Mouse (Mus musculus) liver, embryonic 15.5 days (tissue): ENCODE results near the gene Plagl2. TPM values are rescaled to one million over a fixed set of nuclear protein-coding genes. Genes with fewer than 3 reads are reported as not detected.
"Not testable (repeated sequence)": the region's sequence is repeated elsewhere in the genome, so short reads cannot be mapped to it uniquely, and the experiment has no call there.

Experiments
- ATAC-seq: fragments of 200-750 bp; cut with Nextera tagmentation; 2 replicates; pipeline ENCODE4 v1.8.0; 2017; ENCODE audit warnings: moderate number of reproducible peaks, mild to moderate bottlenecking, moderate library complexity; ENCODE audit not compliant: insufficient read depth
- H3K27ac ChIP-seq: fragments of 300-500 bp; sonication (generic); replicated peaks from 2 replicates; pipeline ENCODE4 v1.5.1; 2015; ENCODE audit warnings: mild to moderate bottlenecking, inconsistent platforms
- H3K27me3 ChIP-seq: fragments of 300-500 bp; sonication (generic); 2 replicates; pipeline ENCODE4 v1.6.1; 2015; ENCODE audit warnings: mild to moderate bottlenecking, inconsistent platforms
- H3K36me3 ChIP-seq: fragments of 300-500 bp; sonication (generic); replicated peaks from 2 replicates; pipeline ENCODE4 v1.6.1; 2015; ENCODE audit warnings: moderate library complexity, mild to moderate bottlenecking, inconsistent platforms
- H3K4me1 ChIP-seq: fragments of 300-500 bp; sonication (generic); replicated peaks from 2 replicates; pipeline ENCODE4 v1.6.1; 2015; ENCODE audit warnings: inconsistent platforms
- H3K4me2 ChIP-seq: fragments of 300-500 bp; sonication (generic); 2 replicates; pipeline ENCODE4 v1.6.1; 2015; ENCODE audit warnings: moderate library complexity, mild to moderate bottlenecking, inconsistent platforms
- H3K4me3 ChIP-seq: fragments of 300-500 bp; sonication (generic); replicated peaks from 2 replicates; pipeline ENCODE4 v1.5.1; 2015; ENCODE audit warnings: mild to moderate bottlenecking, inconsistent platforms
- H3K9ac ChIP-seq: fragments of 300-500 bp; sonication (generic); 2 replicates; pipeline ENCODE4 v1.6.1; 2015; ENCODE audit warnings: moderate library complexity, mild to moderate bottlenecking, inconsistent platforms
- H3K9me3 ChIP-seq: fragments of 300-500 bp; sonication (generic); replicated peaks from 2 replicates; pipeline ENCODE4 v1.6.1; 2016; ENCODE audit warnings: inconsistent platforms
- WGBS: fragments of 180-500 bp; shearing (Covaris S2); methylation state at CpG from one replicate; pipeline ENCODE4 v1.1.7; 2015; ENCODE audit warnings: mixed read lengths; ENCODE audit not compliant: insufficient replicate concordance; 5-methylcytosine and 5-hydroxymethylcytosine counted together
- polyA plus RNA-seq: library from polyadenylated mRNA; unstranded; fragments of >200 nt; fragmentation: Nextera tagmentation; extraction: Ambion mirVana; gene quantifications from 2 replicates; pipeline ENCODE4 v1.2.1, GENCODE M21; 2015

The Plagl2 gene
- 17.1 TPM in 2 replicates for polyA plus RNA-seq

DNA sequence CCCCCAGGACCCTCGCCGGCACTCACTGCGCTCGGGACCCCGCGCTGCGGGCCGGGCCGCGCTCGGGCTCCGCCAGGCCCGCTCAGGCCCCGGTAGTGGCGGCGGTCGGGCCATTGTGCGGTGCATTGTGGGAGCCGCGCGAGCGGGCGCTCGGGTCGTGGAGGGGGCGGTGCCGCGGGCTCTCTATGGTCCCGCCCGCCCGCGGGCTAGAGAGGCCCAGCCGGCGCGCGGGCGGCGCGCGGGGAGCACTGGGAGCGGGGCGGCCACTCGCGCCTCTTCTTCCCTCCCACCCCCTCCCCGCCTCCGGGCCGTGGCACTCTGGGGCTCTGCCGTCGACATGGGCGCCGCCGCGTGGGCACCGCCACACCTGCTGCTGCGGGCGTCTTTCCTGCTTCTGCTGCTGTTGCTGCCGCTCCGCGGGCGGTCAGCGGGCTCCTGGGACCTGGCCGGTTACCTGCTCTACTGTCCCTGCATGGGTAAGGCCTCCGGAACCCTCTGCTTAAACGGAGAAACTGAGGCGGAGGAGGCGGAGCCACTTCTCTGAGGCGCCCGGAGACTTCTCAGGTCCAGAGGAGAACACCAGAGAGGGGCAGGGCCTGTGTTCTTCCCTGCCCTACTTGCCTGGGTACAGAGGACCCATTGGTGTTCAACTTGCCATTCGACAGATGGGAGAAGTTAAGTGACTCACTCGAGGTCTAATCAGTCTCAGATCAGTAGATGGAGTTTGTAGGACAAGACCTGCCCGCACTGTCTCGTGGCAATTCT is at the start of gene Plagl2, which contains the start of gene Pofut1:
Gene Plagl2 (minus strand): TSS at position 177 of the 765 bp plus-strand sequence.
Gene Pofut1 (plus strand): TSS at position 284 of the 765 bp plus-strand sequence.
- Histone ChIP-seq H3K27ac (peak within 1 kb of the TSS; percentile 98), H3K27me3 (no peaks in the 10 kb centered on the region), H3K9ac (peak within 1 kb of the TSS; percentile 98), H3K4me3 (peak within 1 kb of the TSS; percentile 91), H3K36me3 (peaks cover 44% of the 10 kb centered on the region), H3K4me2 (peak within 1 kb of the TSS; percentile 79), H3K9me3 (no peaks in the 10 kb centered on the region), H3K4me1 (peaks cover 58% of the 10 kb centered on the region)
- under 1% methylated on average over 68 of the region's 72 CpGs for WGBS
- peak; percentile 94 for ATAC-seq

DNA sequence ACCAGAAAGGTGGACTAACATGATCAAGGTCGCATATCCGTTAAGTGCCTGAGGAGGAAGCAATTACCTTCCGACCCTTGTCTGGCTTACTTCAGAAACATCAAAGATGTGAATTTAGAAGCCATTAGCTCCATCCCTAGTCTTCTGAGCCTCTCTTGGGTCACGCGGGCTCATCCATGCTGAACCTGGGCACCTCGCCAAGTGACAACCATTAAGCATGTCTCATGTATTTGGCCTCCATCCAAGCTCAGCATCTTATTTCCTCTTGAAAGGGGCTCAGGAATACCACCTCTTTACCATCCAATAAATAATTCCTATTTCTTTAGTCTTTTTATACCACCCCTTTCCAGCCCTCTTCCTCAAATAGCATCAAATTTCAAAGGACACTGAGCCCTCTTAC is 46.6 kb upstream of the Plagl2 start:
- Histone ChIP-seq H3K9me3 (no peaks in the 10 kb centered on the region), H3K9ac (no peak overlapping the region), H3K4me1 (peaks cover 26% of the 10 kb centered on the region), H3K4me2 (no peak overlapping the region), H3K27ac (no peak overlapping the region), H3K36me3 (no peaks in the 10 kb centered on the region), H3K27me3 (no peaks in the 10 kb centered on the region), H3K4me3 (no peak overlapping the region)
- WGBS, result 70% methylated on average over 6 of the region's 6 CpGs
- ATAC-seq, result no peak

DNA sequence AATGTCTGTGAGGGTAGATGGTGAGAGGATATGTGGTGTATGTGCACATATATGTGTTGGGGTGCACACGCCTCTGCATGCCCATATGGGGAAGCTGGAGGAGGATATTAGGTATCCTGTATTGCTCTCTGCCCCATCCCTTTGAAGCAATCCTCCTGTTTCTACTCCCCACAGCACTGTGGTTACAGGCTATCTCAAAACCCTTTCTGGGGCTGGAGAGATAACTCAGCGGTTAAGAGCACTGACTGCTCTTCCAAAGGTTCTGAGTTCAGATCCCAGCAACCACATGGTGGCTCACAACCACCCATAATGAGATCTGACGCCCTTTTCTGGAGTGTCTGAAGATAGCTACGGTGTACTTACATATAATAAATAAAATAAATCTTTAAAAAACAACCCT is 45.3 kb upstream of the Plagl2 start:
- no peaks in the 10 kb centered on the region for H3K27me3 ChIP-seq
- H3K4me1 ChIP-seq, result peaks cover 13% of the 10 kb centered on the region
- ATAC-seq, result no peak
- no peaks in the 10 kb centered on the region for H3K36me3 ChIP-seq
- H3K27ac ChIP-seq, result no peak overlapping the region
- no peak overlapping the region for H3K4me3 ChIP-seq
- H3K9me3 ChIP-seq, result no peaks in the 10 kb centered on the region
- no peak overlapping the region; the same call in 1 of the 2 replicates for H3K9ac ChIP-seq
- WGBS, result 33% methylated on average over 4 of the region's 4 CpGs
- no peak overlapping the region for H3K4me2 ChIP-seq

DNA sequence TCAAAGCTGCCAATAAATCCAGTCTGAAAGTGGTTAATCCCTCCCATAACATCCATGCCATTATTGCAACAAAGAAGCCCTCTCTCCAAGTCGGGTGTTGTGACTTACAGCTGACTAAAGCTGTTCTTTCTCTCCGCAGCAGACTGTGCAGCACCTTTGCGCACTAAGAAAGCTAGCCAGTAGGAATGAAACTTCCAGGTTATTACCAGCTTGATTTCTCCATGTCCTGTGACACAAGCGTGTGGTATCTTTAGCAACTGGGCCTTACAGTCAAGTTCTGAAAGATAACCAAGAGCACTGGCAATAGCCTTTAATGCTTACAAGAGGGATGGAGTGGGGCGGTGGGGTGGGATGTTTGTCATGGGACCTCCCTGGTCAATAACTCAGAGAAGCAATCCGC is 42.7 kb upstream of the Plagl2 start:
- Histone ChIP-seq H3K9me3 (no peaks in the 10 kb centered on the region), H3K9ac (no peak overlapping the region), H3K27ac (0 out of 2 replicates have a peak overlapping the region, but pooled peaks have one; percentile 20), H3K4me1 (0 out of 2 replicates have a peak, but pooled peaks cover 4% of the 10 kb centered on the region), H3K27me3 (no peaks in the 10 kb centered on the region), H3K36me3 (no peaks in the 10 kb centered on the region), H3K4me3 (no peak overlapping the region), H3K4me2 (no peak overlapping the region)
- WGBS, result 79% methylated on average over 6 of the region's 6 CpGs
- ATAC-seq, result no peak

DNA sequence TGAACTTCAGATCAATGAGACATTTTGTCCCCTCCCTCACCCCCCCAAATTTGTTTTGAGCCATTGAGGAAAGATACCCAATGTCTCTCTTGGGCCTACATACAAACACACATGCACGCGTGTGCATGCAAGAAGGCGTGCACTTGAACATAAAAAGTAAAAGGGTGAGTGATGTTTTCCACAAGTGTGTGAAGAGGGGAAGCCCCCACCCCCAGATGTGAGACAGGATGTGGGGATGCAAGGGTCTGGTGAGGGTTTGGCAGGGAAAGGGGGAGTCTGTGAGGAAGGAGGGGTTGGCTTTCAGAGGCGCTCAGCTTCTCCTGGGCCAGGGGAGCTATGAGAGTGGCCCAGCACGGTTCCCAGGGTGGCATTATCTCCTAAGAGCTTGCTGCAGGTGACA is 37.1 kb upstream of the Plagl2 start:
- H3K9me3 ChIP-seq, result no peaks in the 10 kb centered on the region
- no peak overlapping the region for H3K27ac ChIP-seq
- no peaks in the 10 kb centered on the region for H3K27me3 ChIP-seq
- H3K9ac ChIP-seq, result no peak overlapping the region
- no peak overlapping the region for H3K4me3 ChIP-seq
- no peak overlapping the region for H3K4me2 ChIP-seq
- WGBS, result 77% methylated on average over 5 of the region's 5 CpGs
- ATAC-seq, result no peak
- peaks cover 29% of the 10 kb centered on the region for H3K4me1 ChIP-seq
- H3K36me3 ChIP-seq, result no peaks in the 10 kb centered on the region

DNA sequence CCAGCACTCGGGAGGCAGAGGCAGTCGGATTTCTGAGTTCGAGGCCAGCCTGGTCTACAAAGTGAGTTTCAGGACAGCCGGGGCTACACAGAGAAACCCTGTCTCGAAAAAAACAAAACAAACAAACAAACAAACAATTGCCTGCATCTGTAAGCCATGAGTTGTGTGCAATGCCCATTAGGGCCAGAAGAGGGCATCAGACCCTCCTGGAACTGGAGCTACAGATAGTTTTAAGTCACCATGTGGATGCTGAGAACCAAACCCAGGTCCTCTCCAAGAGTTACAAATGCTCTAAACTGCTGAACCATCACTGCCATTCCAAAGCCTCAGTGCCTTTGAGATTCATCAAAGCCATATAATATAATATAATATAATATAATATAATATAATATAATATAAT is 35.6 kb upstream of the Plagl2 start:
- not testable (repeated sequence) for H3K4me2 ChIP-seq, H3K27me3 ChIP-seq, H3K36me3 ChIP-seq, H3K4me3 ChIP-seq, H3K9ac ChIP-seq, ATAC-seq, H3K9me3 ChIP-seq, H3K27ac ChIP-seq
- H3K4me1 ChIP-seq, result peaks cover 32% of the 10 kb centered on the region
- 87% methylated on average over 5 of the region's 5 CpGs for WGBS

DNA sequence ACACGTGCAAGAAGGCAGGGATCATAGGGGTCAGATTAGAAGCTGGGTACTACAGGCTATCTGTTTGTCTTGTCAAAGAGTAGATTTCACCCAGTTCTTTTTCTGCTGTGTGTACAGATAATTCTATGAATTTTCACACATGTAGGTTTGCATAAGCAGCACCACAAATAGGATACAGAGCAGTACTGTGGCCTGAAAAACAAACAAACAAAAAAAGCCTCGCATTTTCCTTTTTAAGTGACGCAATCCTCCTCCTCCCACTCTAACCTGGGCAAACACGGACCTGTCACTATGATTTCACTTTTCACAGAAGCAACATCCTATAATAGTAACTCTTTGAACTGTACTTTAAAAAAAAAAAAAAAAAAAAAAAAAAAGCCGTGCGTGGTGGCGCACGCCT is 35.2 kb upstream of the Plagl2 start:
- no peak overlapping the region for H3K27ac ChIP-seq
- no peaks in the 10 kb centered on the region for H3K36me3 ChIP-seq
- no peak overlapping the region for H3K4me2 ChIP-seq
- peaks cover 32% of the 10 kb centered on the region for H3K4me1 ChIP-seq
- H3K9ac ChIP-seq, result no peak overlapping the region
- no peaks in the 10 kb centered on the region for H3K27me3 ChIP-seq
- WGBS, result 69% methylated on average over 8 of the region's 8 CpGs
- no peak overlapping the region for H3K4me3 ChIP-seq
- no peak for ATAC-seq
- H3K9me3 ChIP-seq, result no peaks in the 10 kb centered on the region

DNA sequence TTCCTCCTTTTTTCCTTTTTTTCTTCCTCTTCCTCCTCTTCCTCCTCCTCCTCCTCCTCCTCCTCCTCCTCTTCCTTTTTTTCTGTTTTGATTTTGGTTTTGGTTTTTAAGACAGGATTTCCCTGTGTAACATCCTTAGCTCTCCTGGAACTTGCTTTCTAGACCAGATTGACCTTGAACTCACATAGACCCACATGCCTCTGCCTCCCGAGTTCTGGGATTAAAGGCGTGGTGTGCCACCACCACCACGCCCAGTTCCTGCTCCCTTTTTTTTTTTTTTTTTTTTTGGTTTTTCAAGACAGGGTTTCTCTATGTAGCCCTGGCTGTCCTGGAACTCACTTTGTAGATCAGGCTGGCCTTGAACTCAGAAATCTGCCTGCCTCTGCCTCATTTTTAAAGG is 34.4 kb upstream of the Plagl2 start:
- H3K4me2 ChIP-seq, H3K4me3 ChIP-seq, ATAC-seq, H3K27ac ChIP-seq, H3K9me3 ChIP-seq, H3K36me3 ChIP-seq, H3K9ac ChIP-seq, H3K27me3 ChIP-seq: not testable (repeated sequence)
- peaks cover 40% of the 10 kb centered on the region for H3K4me1 ChIP-seq
- 29% methylated on average over 3 of the region's 3 CpGs for WGBS

DNA sequence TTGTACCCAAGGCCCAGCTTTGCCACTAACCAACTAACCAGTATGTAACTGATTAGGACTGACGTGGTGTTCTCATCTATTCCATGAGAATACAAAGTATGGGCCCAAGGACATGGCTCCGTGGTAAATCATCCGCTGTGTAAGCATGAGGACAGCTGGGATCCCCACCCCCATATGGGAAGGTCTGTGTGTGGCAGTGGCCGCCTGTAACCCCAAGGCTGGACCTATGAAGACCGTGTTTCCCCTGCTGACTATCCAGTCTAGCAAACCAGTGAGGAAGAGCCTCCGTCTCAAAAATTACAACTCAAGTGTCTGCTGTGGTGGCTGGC is 33.7 kb upstream of the Plagl2 start:
- 0 out of 2 replicates have a peak, but pooled peaks have one; percentile 23 for ATAC-seq
- peak overlapping the region; percentile 29 for H3K27ac ChIP-seq
- 63% methylated on average over 6 of the region's 6 CpGs for WGBS

DNA sequence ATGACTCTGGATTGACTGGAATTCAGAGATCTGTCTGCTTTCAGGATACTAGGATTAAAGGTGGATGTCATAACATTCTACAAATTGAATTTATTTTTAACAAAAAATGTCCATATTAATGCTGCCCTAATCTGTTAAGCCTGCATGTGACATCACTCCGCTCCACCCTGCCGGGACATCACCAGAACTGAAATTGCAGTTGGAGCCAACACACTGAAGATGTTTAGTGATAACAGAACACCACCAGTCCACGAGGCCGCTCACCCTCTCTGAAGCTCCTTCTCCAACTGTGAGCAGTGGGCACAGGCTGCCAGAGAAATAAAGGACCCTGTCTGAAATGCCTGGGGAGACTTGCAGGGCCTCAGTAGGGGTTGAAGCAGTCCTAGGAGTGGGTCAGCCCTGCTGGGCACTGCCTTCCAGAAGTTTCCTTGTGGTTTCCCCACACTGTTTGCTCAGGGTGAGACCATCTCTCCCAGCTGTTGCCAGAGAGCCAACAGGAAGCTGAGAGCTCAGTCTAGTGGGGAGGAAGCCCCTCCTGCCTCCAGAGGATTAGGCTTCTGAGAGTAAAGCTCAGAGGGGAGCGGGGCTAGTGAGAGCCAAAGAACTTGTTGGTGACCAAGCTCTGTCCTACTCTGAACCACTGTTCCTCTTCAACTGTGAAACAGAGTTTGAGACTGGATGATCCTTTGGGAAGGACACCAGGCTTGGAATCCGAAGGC is 33.1 kb upstream of the Plagl2 start:
- H3K9me3 ChIP-seq, H3K36me3 ChIP-seq, H3K9ac ChIP-seq, H3K27me3 ChIP-seq, H3K4me3 ChIP-seq, H3K4me2 ChIP-seq: not testable (repeated sequence)
- H3K4me1 ChIP-seq, result peaks cover 47% of the 10 kb centered on the region
- peak overlapping the region; percentile 29; the same call in 1 of the 2 replicates for H3K27ac ChIP-seq
- ATAC-seq, result peak; percentile 70
- WGBS, result 32% methylated on average over 6 of the region's 6 CpGs

More for the DNA sequence above, 33.7 kb upstream of the Plagl2 start:
- peaks cover 43% of the 10 kb centered on the region for H3K4me1 ChIP-seq
- no peak overlapping the region for H3K9ac ChIP-seq
- no peaks in the 10 kb centered on the region for H3K9me3 ChIP-seq
- H3K4me3 ChIP-seq, result no peak overlapping the region
- H3K27me3 ChIP-seq, result no peaks in the 10 kb centered on the region
- no peak overlapping the region for H3K4me2 ChIP-seq
- no peaks in the 10 kb centered on the region for H3K36me3 ChIP-seq

DNA sequence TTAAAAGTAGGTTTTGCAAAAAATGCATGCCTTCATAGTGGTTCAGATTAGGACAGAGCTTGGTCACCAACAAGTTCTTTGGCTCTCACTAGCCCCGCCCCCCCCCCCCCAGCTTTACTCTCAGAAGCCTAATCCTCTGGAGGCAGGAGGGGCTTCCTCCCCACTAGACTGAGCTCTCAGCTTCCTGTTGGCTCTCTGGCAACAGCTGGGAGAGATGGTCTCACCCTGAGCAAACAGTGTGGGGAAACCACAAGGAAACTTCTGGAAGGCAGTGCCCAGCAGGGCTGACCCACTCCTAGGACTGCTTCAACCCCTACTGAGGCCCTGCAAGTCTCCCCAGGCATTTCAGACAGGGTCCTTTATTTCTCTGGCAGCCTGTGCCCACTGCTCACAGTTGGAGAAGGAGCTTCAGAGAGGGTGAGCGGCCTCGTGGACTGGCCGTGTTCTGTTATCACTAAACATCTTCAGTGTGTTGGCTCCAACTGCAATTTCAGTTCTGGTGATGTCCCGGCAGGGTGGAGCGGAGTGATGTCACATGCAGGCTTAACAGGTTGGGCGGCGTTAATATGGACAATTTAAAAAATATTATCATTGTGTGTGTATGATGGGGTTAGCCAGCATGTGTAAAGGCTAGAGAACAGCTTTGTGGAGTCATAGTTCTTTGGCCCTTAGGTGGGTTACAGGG is 29.1 kb upstream of the Plagl2 start:
- H3K9ac ChIP-seq, H3K4me2 ChIP-seq, H3K27me3 ChIP-seq, H3K4me3 ChIP-seq, H3K27ac ChIP-seq, H3K9me3 ChIP-seq: not testable (repeated sequence)
- peaks cover 36% of the 10 kb centered on the region for H3K4me1 ChIP-seq
- ATAC-seq, result 0 out of 2 replicates have a peak, but pooled peaks have one; percentile 13
- H3K36me3 ChIP-seq, result peaks cover 16% of the 10 kb centered on the region
- WGBS, result 24% methylated on average over 8 of the region's 8 CpGs
